Mouse (Mus musculus) hindbrain, embryonic 14.5 days (tissue): Measurements from ENCODE around the gene Mad1l1. TPM values are rescaled to one million over a fixed set of nuclear protein-coding genes. Genes with fewer than 3 reads are reported as not detected.

Source experiments
- ATAC-seq: fragments of 200-750 bp; cut with Nextera tagmentation; 2 replicates; pipeline ENCODE4 v1.8.0; 2017; ENCODE audit warnings: moderate number of reproducible peaks, mild to moderate bottlenecking, moderate TSS enrichment, moderate library complexity; ENCODE audit not compliant: low FRiP score
- DNase-seq: peaks from one replicate; pipeline ENCODE4 v3.0.0-alpha.2; 2015; ENCODE audit warnings: low spot score
- H3K27ac ChIP-seq: fragments of 300-500 bp; sonication (generic); 2 replicates; pipeline ENCODE4 v1.5.1; 2014; ENCODE audit warnings: mild to moderate bottlenecking, moderate library complexity
- H3K27me3 ChIP-seq: fragments of 300-500 bp; sonication (generic); 2 replicates; pipeline ENCODE4 v1.6.1; 2014; ENCODE audit warnings: mild to moderate bottlenecking, low read length, mixed read lengths; ENCODE audit not compliant: control insufficient read depth, insufficient read depth
- H3K36me3 ChIP-seq: fragments of 300-500 bp; sonication (generic); replicated peaks from 2 replicates; pipeline ENCODE4 v1.6.1; 2014; ENCODE audit not compliant: control insufficient read depth, insufficient read depth
- H3K4me1 ChIP-seq: fragments of 300-500 bp; sonication (generic); replicated peaks from 2 replicates; pipeline ENCODE4 v1.6.1; 2014; ENCODE audit warnings: antibody characterized with exemption, low read length, mixed read lengths; ENCODE audit not compliant: control insufficient read depth, insufficient read depth
- H3K4me2 ChIP-seq: fragments of 300-500 bp; sonication (generic); replicated peaks from 2 replicates; pipeline ENCODE4 v1.6.1; 2014; ENCODE audit warnings: mild to moderate bottlenecking, moderate library complexity
- H3K4me3 ChIP-seq: fragments of 300-500 bp; sonication (generic); replicated peaks from 2 replicates; pipeline ENCODE4 v1.5.1; 2014; ENCODE audit warnings: mild to moderate bottlenecking, low read length
- H3K9ac ChIP-seq: fragments of 300-500 bp; sonication (generic); 2 replicates; pipeline ENCODE4 v1.6.1; 2014
- H3K9me3 ChIP-seq: fragments of 300-500 bp; sonication (generic); 2 replicates; pipeline ENCODE4 v1.6.1; 2016; ENCODE audit warnings: low read length; ENCODE audit not compliant: control insufficient read depth
- WGBS: fragments of 180-500 bp; shearing (Covaris S2); extraction: QIAGEN DNeasy Blood & Tissue Kit; methylation state at CpG from one replicate; pipeline ENCODE4 v1.1.7; 2014; 5-methylcytosine and 5-hydroxymethylcytosine counted together
- polyA plus RNA-seq: library from polyadenylated mRNA; unstranded; fragments of >200 nt; fragmentation: Nextera tagmentation; extraction: Ambion mirVana; gene quantifications from 2 replicates; pipeline ENCODE4 v1.2.1, GENCODE M21; 2014

Mad1l1 gene
- polyA plus RNA-seq, 1 experiment from 2014 or later = 28.3 TPM

- Histone ChIP-seq H3K4me2 (no peak overlapping the region), H3K4me1 (0 out of 2 replicates have a peak, but pooled peaks cover under 1% of the 10 kb centered on the region), H3K27ac (no peak overlapping the region), H3K9ac (no peak overlapping the region), H3K27me3 (no peaks in the 10 kb centered on the region), H3K36me3 (no peaks in the 10 kb centered on the region), H3K9me3 (no peaks in the 10 kb centered on the region), H3K4me3 (no peak overlapping the region)
- ATAC-seq = no peak
- no peak for DNase-seq
- WGBS = 90% methylated on average over 3 of the region's 3 CpGs
Observed at GRCm38 (mm10) chr5:140238880-140239279, 82.5 kb downstream of the Mad1l1 start.

GRCm38 (mm10) chr5:140230818-140231217, 90.5 kb downstream of the Mad1l1 start:
- Histone ChIP-seq H3K9me3 (no peaks in the 10 kb centered on the region), H3K27me3 (no peaks in the 10 kb centered on the region), H3K4me3 (no peak overlapping the region), H3K4me2 (no peak overlapping the region), H3K36me3 (no peaks in the 10 kb centered on the region), H3K9ac (no peak overlapping the region), H3K4me1 (0 out of 2 replicates have a peak, but pooled peaks cover 3% of the 10 kb centered on the region), H3K27ac (no peak overlapping the region)
- DNase-seq = no peak
- ATAC-seq = no peak
- WGBS = 96% methylated on average over 6 of the region's 6 CpGs

- no peak overlapping the region for H3K27ac ChIP-seq
- no peaks in the 10 kb centered on the region for H3K36me3 ChIP-seq
- no peaks in the 10 kb centered on the region for H3K9me3 ChIP-seq
- H3K4me2 ChIP-seq = no peak overlapping the region
- DNase-seq (no peak), ATAC-seq (no peak)
- WGBS = 82% methylated on average over 3 of the region's 3 CpGs
- no peak overlapping the region for H3K9ac ChIP-seq
- H3K4me1 ChIP-seq = no peaks in the 10 kb centered on the region
- H3K4me3 ChIP-seq = no peak overlapping the region
- no peaks in the 10 kb centered on the region for H3K27me3 ChIP-seq
Observed at GRCm38 (mm10) chr5:140228306-140228705, 93.0 kb downstream of the Mad1l1 start.

- WGBS = 79% methylated on average over 3 of the region's 3 CpGs
- Histone ChIP-seq H3K27me3 (no peaks in the 10 kb centered on the region), H3K9ac (no peak overlapping the region), H3K4me3 (no peak overlapping the region), H3K4me2 (no peak overlapping the region), H3K27ac (no peak overlapping the region), H3K36me3 (no peaks in the 10 kb centered on the region), H3K9me3 (no peaks in the 10 kb centered on the region), H3K4me1 (no peaks in the 10 kb centered on the region; the same call in 1 of the 2 replicates)
- DNase-seq = no peak
- no peak for ATAC-seq
Observed at GRCm38 (mm10) chr5:140226871-140227270, 94.5 kb downstream of the Mad1l1 start.

GRCm38 (mm10) chr5:140225881-140226280, 95.5 kb downstream of the Mad1l1 start:
- 75% methylated on average over 2 of the region's 2 CpGs for WGBS

GRCm38 (mm10) chr5:140225103-140225502, 96.2 kb downstream of the Mad1l1 start:
- no peak overlapping the region for H3K27ac ChIP-seq
- WGBS = 93% methylated on average over 2 of the region's 2 CpGs
- H3K9me3 ChIP-seq = no peaks in the 10 kb centered on the region
- no peak overlapping the region for H3K9ac ChIP-seq
- H3K4me3 ChIP-seq = no peak overlapping the region
- DNase-seq = no peak
- H3K4me1 ChIP-seq = no peaks in the 10 kb centered on the region; the same call in 1 of the 2 replicates
- no peak for ATAC-seq
- no peaks in the 10 kb centered on the region for H3K27me3 ChIP-seq
- H3K36me3 ChIP-seq = no peaks in the 10 kb centered on the region
- H3K4me2 ChIP-seq = no peak overlapping the region

More at GRCm38 (mm10) chr5:140225881-140226280, 95.5 kb downstream of the Mad1l1 start:
- Histone ChIP-seq H3K9ac (no peak overlapping the region), H3K36me3 (no peaks in the 10 kb centered on the region), H3K4me1 (no peaks in the 10 kb centered on the region; the same call in 1 of the 2 replicates), H3K27ac (no peak overlapping the region), H3K27me3 (no peaks in the 10 kb centered on the region), H3K4me3 (no peak overlapping the region), H3K9me3 (no peaks in the 10 kb centered on the region), H3K4me2 (no peak overlapping the region)
- DNase-seq (no peak), ATAC-seq (no peak)

GRCm38 (mm10) chr5:140223070-140224053, 98.0 kb downstream of the Mad1l1 start:
- Histone ChIP-seq H3K4me1 (no peaks in the 10 kb centered on the region; the same call in 1 of the 2 replicates), H3K9me3 (no peaks in the 10 kb centered on the region), H3K9ac (no peak overlapping the region), H3K27me3 (no peaks in the 10 kb centered on the region), H3K27ac (peak overlapping the region; percentile 66), H3K36me3 (no peaks in the 10 kb centered on the region), H3K4me2 (no peak overlapping the region), H3K4me3 (no peak overlapping the region)
- 17% methylated on average over 20 of the region's 20 CpGs for WGBS
- ATAC-seq (0 out of 2 replicates have a peak, but pooled peaks have one; percentile 29), DNase-seq (peak; percentile 47)

GRCm38 (mm10) chr5:140221016-140221650, 100.2 kb downstream of the Mad1l1 start:
- no peaks in the 10 kb centered on the region for H3K9me3 ChIP-seq
- H3K27me3 ChIP-seq = no peaks in the 10 kb centered on the region
- no peaks in the 10 kb centered on the region for H3K36me3 ChIP-seq
- ATAC-seq (no peak), DNase-seq (no peak)
- H3K4me1 ChIP-seq = no peaks in the 10 kb centered on the region; the same call in 1 of the 2 replicates
- no peak overlapping the region for H3K4me2 ChIP-seq
- no peak overlapping the region for H3K27ac ChIP-seq
- no peak overlapping the region for H3K9ac ChIP-seq
- H3K4me3 ChIP-seq = no peak overlapping the region
- 67% methylated on average over 3 of the region's 3 CpGs for WGBS

- Histone ChIP-seq H3K4me2 (no peak overlapping the region), H3K4me3 (no peak overlapping the region), H3K36me3 (no peaks in the 10 kb centered on the region), H3K27me3 (no peaks in the 10 kb centered on the region), H3K27ac (no peak overlapping the region), H3K9ac (no peak overlapping the region), H3K9me3 (no peaks in the 10 kb centered on the region), H3K4me1 (no peaks in the 10 kb centered on the region; the same call in 1 of the 2 replicates)
- 67% methylated on average over 1 of the region's 1 CpGs for WGBS
- ATAC-seq (no peak), DNase-seq (no peak)
Observed at GRCm38 (mm10) chr5:140219252-140219651, 102.1 kb downstream of the Mad1l1 start.
